Mouse (Mus musculus): Measurements from ENCODE around the gene Dnal1. TPM values are rescaled to one million over a fixed set of nuclear protein-coding genes. Genes with fewer than 3 reads are reported as not detected.

The Dnal1 gene
- total and polyA plus RNA-seq, 2 experiments from 2014 or later = 9.7 to 10.9 TPM

GRCm38 (mm10) chr12:84119584-84119983 is 5.4 kb downstream of the Dnal1 start:
- Histone ChIP-seq H3K27me3 (ENCODE audit: insufficient read depth, low read length) (no peaks in the 10 kb centered on the region), H3K9ac (replicated peaks; ENCODE audit: low read length) (no peak overlapping the region), H3K27ac (no peak overlapping the region), H3K4me3 (ENCODE audit: low read length) (no peak overlapping the region), H3K9me3 (ENCODE audit: low read length) (no peaks in the 10 kb centered on the region), H3K4me1 (ENCODE audit: insufficient read depth, low read length) (peaks cover 5% of the 10 kb centered on the region; the same call in 1 of the 2 replicates), H3K36me3 (ENCODE audit: insufficient read depth, low read length) (no peaks in the 10 kb centered on the region), H3K4me2 (ENCODE audit: low read depth, low read length) (no peak overlapping the region)
- DNase-seq (ENCODE audit: low spot score) (no peak), ATAC-seq (no peak)
- 95% methylated on average over 5 of the region's 5 CpGs for WGBS
- TF ChIP-seq CTCF (IDR thresholded peaks at IDR 0.05; ENCODE audit: low read depth) = no peak

DNA sequence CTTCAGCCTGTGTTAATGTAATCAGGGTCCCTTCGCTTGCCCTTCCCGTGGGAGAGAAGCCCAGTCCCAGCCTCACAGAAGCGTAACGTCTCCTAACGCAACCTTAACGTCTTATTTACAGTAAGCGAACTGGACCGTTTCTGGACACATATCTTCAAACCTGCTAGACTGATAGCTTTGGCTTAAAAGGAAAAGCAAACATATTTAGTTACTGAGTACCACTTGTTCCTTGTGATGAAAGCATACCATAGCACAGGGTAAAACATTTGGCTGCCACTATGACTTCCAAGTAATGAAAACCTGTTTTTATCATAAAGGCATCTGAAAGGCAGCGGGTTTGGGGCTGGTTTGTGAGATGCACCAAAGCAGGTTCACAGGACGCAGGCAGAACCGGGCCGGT is 11.7 kb downstream of the Dnal1 start:
- Histone ChIP-seq H3K4me1 (ENCODE audit: insufficient read depth, low read length) (no peaks in the 10 kb centered on the region), H3K36me3 (ENCODE audit: insufficient read depth, low read length) (peaks cover 13% of the 10 kb centered on the region), H3K27ac (no peak overlapping the region), H3K27me3 (ENCODE audit: insufficient read depth, low read length) (no peaks in the 10 kb centered on the region), H3K4me2 (ENCODE audit: low read depth, low read length) (no peak overlapping the region), H3K4me3 (ENCODE audit: low read length) (no peak overlapping the region), H3K9me3 (ENCODE audit: low read length) (no peaks in the 10 kb centered on the region), H3K9ac (replicated peaks; ENCODE audit: low read length) (no peak overlapping the region)
- DNase-seq (ENCODE audit: low spot score) (no peak), ATAC-seq (no peak)
- WGBS = 79% methylated on average over 12 of the region's 12 CpGs
- TF ChIP-seq CTCF (IDR thresholded peaks at IDR 0.05; ENCODE audit: low read depth) = no peak

GRCm38 (mm10) chr12:84126899-84127298 is 12.7 kb downstream of the Dnal1 start:
- H3K36me3 ChIP-seq (ENCODE audit: insufficient read depth, low read length) = peaks cover 13% of the 10 kb centered on the region
- H3K4me2 ChIP-seq (ENCODE audit: low read depth, low read length) = no peak overlapping the region
- DNase-seq (ENCODE audit: low spot score) (no peak), ATAC-seq (no peak)
- H3K27ac ChIP-seq = no peak overlapping the region
- H3K4me1 ChIP-seq (ENCODE audit: insufficient read depth, low read length) = no peaks in the 10 kb centered on the region
- no peaks in the 10 kb centered on the region for H3K9me3 ChIP-seq (ENCODE audit: low read length)
- H3K9ac ChIP-seq (replicated peaks; ENCODE audit: low read length) = no peak overlapping the region
- no peaks in the 10 kb centered on the region for H3K27me3 ChIP-seq (ENCODE audit: insufficient read depth, low read length)
- WGBS = 79% methylated on average over 2 of the region's 2 CpGs
- no peak for TF ChIP-seq CTCF (IDR thresholded peaks at IDR 0.05; ENCODE audit: low read depth)
- H3K4me3 ChIP-seq (ENCODE audit: low read length) = no peak overlapping the region

DNA sequence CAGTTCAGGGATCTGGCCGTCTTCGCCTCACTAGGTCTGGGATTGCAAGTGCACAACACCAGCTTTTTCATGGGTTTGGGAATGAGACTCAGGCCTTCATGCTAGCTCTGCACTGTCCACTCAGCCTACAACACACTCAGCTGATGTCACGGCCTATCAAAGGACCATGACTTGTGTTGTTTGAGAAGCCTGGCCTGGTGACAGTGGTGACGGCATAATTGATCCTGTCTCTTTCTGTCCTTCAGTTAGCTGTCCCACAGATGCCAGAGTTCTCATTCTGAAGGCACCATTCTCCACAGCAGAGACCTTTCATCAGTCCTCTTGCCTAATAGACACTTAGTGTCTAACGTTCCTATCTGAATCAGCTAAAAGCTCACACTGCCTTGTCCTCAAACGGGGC is 14.4 kb downstream of the Dnal1 start:
- Histone ChIP-seq H3K27me3 (ENCODE audit: insufficient read depth, low read length) (no peaks in the 10 kb centered on the region), H3K4me3 (ENCODE audit: low read length) (no peak overlapping the region), H3K4me1 (ENCODE audit: insufficient read depth, low read length) (no peaks in the 10 kb centered on the region), H3K4me2 (ENCODE audit: low read depth, low read length) (no peak overlapping the region), H3K9me3 (ENCODE audit: low read length) (no peaks in the 10 kb centered on the region), H3K36me3 (ENCODE audit: insufficient read depth, low read length) (peaks cover 13% of the 10 kb centered on the region), H3K27ac (no peak overlapping the region), H3K9ac (replicated peaks; ENCODE audit: low read length) (no peak overlapping the region)
- 77% methylated on average over 6 of the region's 6 CpGs for WGBS
- no peak for TF ChIP-seq CTCF (IDR thresholded peaks at IDR 0.05; ENCODE audit: low read depth)
- ATAC-seq = no peak
- no peak for DNase-seq (ENCODE audit: low spot score)

- H3K9ac ChIP-seq (replicated peaks; ENCODE audit: low read length) = no peak overlapping the region
- H3K4me1 ChIP-seq (ENCODE audit: insufficient read depth, low read length) = no peaks in the 10 kb centered on the region
- no peak for ATAC-seq
- H3K4me2 ChIP-seq (ENCODE audit: low read depth, low read length) = no peak overlapping the region
- no peak overlapping the region for H3K4me3 ChIP-seq (ENCODE audit: low read length)
- no peak for TF ChIP-seq CTCF (IDR thresholded peaks at IDR 0.05; ENCODE audit: low read depth)
- no peak for DNase-seq (ENCODE audit: low spot score)
- WGBS = 94% methylated on average over 8 of the region's 8 CpGs
- H3K27ac ChIP-seq = no peak overlapping the region
- no peaks in the 10 kb centered on the region for H3K9me3 ChIP-seq (ENCODE audit: low read length)
- H3K36me3 ChIP-seq (ENCODE audit: insufficient read depth, low read length) = peaks cover 13% of the 10 kb centered on the region
- no peaks in the 10 kb centered on the region for H3K27me3 ChIP-seq (ENCODE audit: insufficient read depth, low read length)
These were observed 15.8 kb downstream of the Dnal1 start for GRCm38 (mm10) chr12:84129931-84130330.

DNA sequence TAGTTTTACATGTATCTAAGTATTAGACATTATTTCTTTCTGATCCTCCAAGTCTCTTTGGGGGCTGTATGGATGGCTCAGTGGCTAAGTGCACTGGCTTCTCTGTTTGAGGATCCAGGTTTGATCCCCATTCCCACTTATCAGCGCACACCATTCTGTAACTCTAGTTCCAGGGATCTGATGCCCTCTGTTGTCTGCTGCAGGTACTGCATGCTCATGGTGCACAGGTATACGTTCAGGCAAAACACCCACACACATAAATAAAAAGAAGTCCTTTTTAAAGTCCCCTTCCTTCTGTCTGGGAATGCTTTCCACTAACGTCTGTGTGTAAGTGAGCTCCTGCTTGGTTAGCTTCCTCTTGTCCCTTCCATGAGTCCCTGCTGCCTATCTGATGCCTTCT is 18.1 kb downstream of the Dnal1 start:
- Histone ChIP-seq H3K4me3 (ENCODE audit: low read length) (no peak overlapping the region), H3K4me2 (ENCODE audit: low read depth, low read length) (no peak overlapping the region), H3K36me3 (ENCODE audit: insufficient read depth, low read length) (peaks cover 24% of the 10 kb centered on the region), H3K9ac (replicated peaks; ENCODE audit: low read length) (no peak overlapping the region), H3K9me3 (ENCODE audit: low read length) (no peaks in the 10 kb centered on the region), H3K4me1 (ENCODE audit: insufficient read depth, low read length) (no peaks in the 10 kb centered on the region), H3K27ac (no peak overlapping the region), H3K27me3 (ENCODE audit: insufficient read depth, low read length) (no peaks in the 10 kb centered on the region)
- peak; percentile 36 for DNase-seq (ENCODE audit: low spot score)
- peak; percentile 69 for TF ChIP-seq CTCF (IDR thresholded peaks at IDR 0.05; ENCODE audit: low read depth)
- no peak for ATAC-seq
- 70% methylated on average over 3 of the region's 3 CpGs for WGBS

DNA sequence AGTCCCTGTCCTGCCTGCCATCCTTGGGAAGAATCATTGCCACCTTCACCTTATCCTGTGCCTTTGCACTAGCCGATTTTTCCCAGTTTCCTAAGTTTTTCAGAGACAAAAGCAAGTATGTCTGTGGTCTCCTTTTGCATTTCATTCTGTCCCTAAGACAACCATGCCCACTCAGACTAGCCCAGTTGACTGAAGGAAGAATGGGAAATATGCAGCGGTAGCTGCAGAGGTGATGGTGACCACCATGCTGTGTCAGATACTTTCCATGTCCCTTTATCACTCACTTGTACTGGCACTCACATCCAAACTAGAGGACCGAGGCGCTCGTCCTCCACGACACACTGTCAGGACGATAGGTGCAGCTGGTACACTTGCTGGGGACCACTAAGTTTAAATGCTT is 23.0 kb downstream of the Dnal1 start:
- Histone ChIP-seq H3K9ac (replicated peaks; ENCODE audit: low read length) (no peak overlapping the region), H3K36me3 (ENCODE audit: insufficient read depth, low read length) (peaks cover 14% of the 10 kb centered on the region; the same call in 1 of the 2 replicates), H3K9me3 (ENCODE audit: low read length) (no peaks in the 10 kb centered on the region), H3K27me3 (ENCODE audit: insufficient read depth, low read length) (no peaks in the 10 kb centered on the region), H3K4me1 (ENCODE audit: insufficient read depth, low read length) (no peaks in the 10 kb centered on the region), H3K4me2 (ENCODE audit: low read depth, low read length) (no peak overlapping the region), H3K27ac (no peak overlapping the region), H3K4me3 (ENCODE audit: low read length) (no peak overlapping the region)
- ATAC-seq (no peak), DNase-seq (ENCODE audit: low spot score) (no peak)
- WGBS = 88% methylated on average over 7 of the region's 7 CpGs
- no peak for TF ChIP-seq CTCF (IDR thresholded peaks at IDR 0.05; ENCODE audit: low read depth)
